Mouse (Mus musculus): ENCODE data around the gene Wif1.

GRCm38 (mm10) chr10:121116636-121117035 lies 82.9 kb downstream of the Wif1 start:
- TF ChIP-seq GATA1 (IDR thresholded peaks at IDR 0.05; ENCODE audit: borderline replicate concordance, low read length) (no peak), FLI1 (IDR thresholded peaks at IDR 0.05; ENCODE audit: low read length) (no peak)
